Comparison of ENCODE assay signal across 18 mouse cellular contexts in the genomic region with DNA sequence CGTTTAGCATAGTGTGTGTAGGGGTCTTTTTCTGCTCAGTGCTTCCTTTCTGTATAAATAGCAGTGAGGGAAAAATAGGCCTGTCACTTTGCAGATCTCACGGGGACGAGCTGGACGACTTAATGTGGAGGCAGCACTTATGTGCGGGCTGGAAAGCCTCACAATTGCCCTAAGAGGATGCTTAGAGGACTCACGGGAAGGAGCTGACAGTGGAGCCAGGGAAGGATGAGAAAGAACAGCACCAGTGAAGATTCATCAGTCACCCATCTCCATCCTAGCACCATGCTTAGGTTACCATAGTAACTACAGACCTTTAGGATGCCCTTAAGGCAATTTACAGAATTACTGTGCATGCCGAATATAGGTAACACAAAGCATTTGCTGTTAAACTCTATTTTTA. TPM values are rescaled to one million over a fixed set of nuclear protein-coding genes. Genes with fewer than 3 reads are reported as not detected.
A peak's percentile ranks its signal among the peaks of the same experiment; 100 is the strongest.
DNase-seq lines count a peak whose midpoint lies in the region; ATAC-seq lines count a peak whose summit lies in the region.
"Had no signal": no experiment of that assay in that cellular context is flagged by ENCODE, and none has a peak within 500 bp of the region (broad histone marks: within the 10 kb centered on the region; RNA-seq: fewer than 3 reads in every experiment).

No protein-coding gene starts in this region.

- H3K4me3 ChIP-seq in forebrain, embryonic 10.5 days, result no peak overlapping the region
- no peak overlapping the region for H3K4me3 ChIP-seq in forebrain, embryonic 11.5 days (ENCODE audit: low read depth, low read length)
- no peak overlapping the region for H3K4me3 ChIP-seq in midbrain, embryonic 13.5 days (replicated peaks)
- H3K4me3 ChIP-seq: embryonic facial prominence, embryonic 12.5 days had no signal

- peaks cover 24% of the 10 kb centered on the region; the same call in 1 of the 2 replicates for H3K27me3 ChIP-seq in forebrain, embryonic 10.5 days (ENCODE audit: poor library complexity, severe bottlenecking)
- no peaks in the 10 kb centered on the region for H3K27me3 ChIP-seq in forebrain, embryonic 11.5 days (ENCODE audit: control insufficient read depth, insufficient read depth, low read length)
- no peaks in the 10 kb centered on the region for H3K27me3 ChIP-seq in midbrain, embryonic 13.5 days

- no peak for ATAC-seq in forebrain, embryonic 11.5 days (replicated peaks; ENCODE audit: low FRiP score)
- no peak for ATAC-seq in midbrain, embryonic 13.5 days
- no peak for ATAC-seq in cerebellum, adult (ENCODE audit: insufficient number of reproducible peaks, low FRiP score, low TSS enrichment)

- H3K4me2 ChIP-seq in forebrain, embryonic 11.5 days (ENCODE audit: low read depth, low read length, severe bottlenecking), result no peak overlapping the region
- peak overlapping the region; percentile 10; the same call in 1 of the 2 replicates for H3K4me2 ChIP-seq in midbrain, embryonic 13.5 days (replicated peaks)
- H3K4me2 ChIP-seq: embryonic facial prominence, embryonic 12.5 days had no signal

- no peaks in the 10 kb centered on the region for H3K36me3 ChIP-seq in forebrain, embryonic 10.5 days (replicated peaks)
- no peaks in the 10 kb centered on the region for H3K36me3 ChIP-seq in forebrain, embryonic 11.5 days (ENCODE audit: control insufficient read depth, insufficient read depth, low read length)
- H3K36me3 ChIP-seq in midbrain, embryonic 13.5 days, result no peaks in the 10 kb centered on the region
- H3K36me3 ChIP-seq: embryonic facial prominence, embryonic 12.5 days had no signal

- peaks cover 68% of the 10 kb centered on the region for H3K4me1 ChIP-seq in forebrain, embryonic 10.5 days
- peaks cover 14% of the 10 kb centered on the region for H3K4me1 ChIP-seq in forebrain, embryonic 11.5 days (replicated peaks; ENCODE audit: control insufficient read depth, insufficient read depth, low read length)
- H3K4me1 ChIP-seq in midbrain, embryonic 13.5 days (replicated peaks), result peaks cover 62% of the 10 kb centered on the region

- H3K9me3 ChIP-seq in forebrain, embryonic 10.5 days, result no peaks in the 10 kb centered on the region
- H3K9me3 ChIP-seq in forebrain, embryonic 11.5 days (ENCODE audit: control insufficient read depth, low read length), result no peaks in the 10 kb centered on the region
- no peaks in the 10 kb centered on the region for H3K9me3 ChIP-seq in midbrain, embryonic 13.5 days
- H3K9me3 ChIP-seq: embryonic facial prominence, embryonic 12.5 days had no signal

- H3K27ac ChIP-seq in forebrain, embryonic 10.5 days, result 0 out of 2 replicates have a peak overlapping the region, but pooled peaks have one; percentile 51
- no peak overlapping the region for H3K27ac ChIP-seq in forebrain, embryonic 11.5 days (ENCODE audit: low read depth, low read length)
- H3K27ac ChIP-seq in midbrain, embryonic 13.5 days, result peak overlapping the region; percentile 70
- H3K27ac ChIP-seq: embryonic facial prominence, embryonic 12.5 days had no signal

- WGBS in forebrain, embryonic 10.5 days, result 60% methylated on average over 7 of the region's 7 CpGs
- WGBS in forebrain, embryonic 11.5 days, result 38% methylated on average over 7 of the region's 7 CpGs
- 17% methylated on average over 7 of the region's 7 CpGs for WGBS in midbrain, embryonic 13.5 days

- no peak overlapping the region for H3K9ac ChIP-seq in forebrain, embryonic 11.5 days (ENCODE audit: low read length)
- 0 out of 2 replicates have a peak overlapping the region, but pooled peaks have one; percentile 36 for H3K9ac ChIP-seq in midbrain, embryonic 13.5 days (replicated peaks)
- H3K9ac ChIP-seq: embryonic facial prominence, embryonic 12.5 days had no signal

- no peak for DNase-seq in forebrain, embryonic 10.5 days (ENCODE audit: extremely low spot score, low spot score)
- no peak for DNase-seq in forebrain, embryonic 11.5 days (ENCODE audit: low spot score)
- peak; percentile 25 for DNase-seq in testis, postnatal 10 days (ENCODE audit: low spot score)
- DNase-seq in testis, postnatal 14 days (ENCODE audit: low spot score), result no peak
- no peak for DNase-seq in embryo, embryonic 11 days
- no peak for DNase-seq in heart, adult 8-10 months (ENCODE audit: low spot score)
- DNase-seq: cerebellum, adult 11-12 months; heart, postnatal 14 days; kidney, adult 11 months; kidney, postnatal 25 days; layer of hippocampus, adult 9-11 months; liver; lung, adult 18-20 months; lung, postnatal 36 days; right cerebral cortex, postnatal 4 days had no signal

RNA-seq across cellular contexts. Expression of a gene that starts 3.5 kb away (rescaled TPM):
- polyA plus RNA-seq in forebrain, embryonic 10.5 days (2016; fragmentation: Nextera tagmentation; extraction: Ambion mirVana), result 58.7 and 62.1 TPM in 2 replicates
- polyA plus RNA-seq in forebrain, embryonic 11.5 days (2014; fragmentation: Nextera tagmentation; extraction: Ambion mirVana), result 102 and 123 TPM in 2 replicates
- 91.2 and 96.6 TPM in 2 replicates for polyA plus RNA-seq in midbrain, embryonic 13.5 days (2015; fragmentation: Nextera tagmentation; extraction: Ambion mirVana)
- 1 to 10 TPM; 5.8 to 6.8 (median 6.4) TPM for total RNA-seq in heart, adult 8-10 months (2022)

RNA-seq across cellular contexts. Expression of a gene that starts 25.1 kb away (rescaled TPM):
- 20.9 and 21.6 TPM in 2 replicates for polyA plus RNA-seq in forebrain, embryonic 10.5 days (2016; fragmentation: Nextera tagmentation; extraction: Ambion mirVana)
- 25.8 and 25.9 TPM in 2 replicates for polyA plus RNA-seq in forebrain, embryonic 11.5 days (2014; fragmentation: Nextera tagmentation; extraction: Ambion mirVana)
- polyA plus RNA-seq in midbrain, embryonic 13.5 days (2015; fragmentation: Nextera tagmentation; extraction: Ambion mirVana), result 11.8 and 12.2 TPM in 2 replicates
- total RNA-seq in heart, adult 8-10 months (2022), result 1 to 10 TPM; 6.7 to 9.2 (median 8.3) TPM

RNA-seq across cellular contexts. Expression of a gene that starts 27.3 kb away (rescaled TPM):
- 11.3 and 12.3 TPM in 2 replicates for polyA plus RNA-seq in forebrain, embryonic 10.5 days (2016; fragmentation: Nextera tagmentation; extraction: Ambion mirVana)
- 15.4 and 18.8 TPM in 2 replicates for polyA plus RNA-seq in forebrain, embryonic 11.5 days (2014; fragmentation: Nextera tagmentation; extraction: Ambion mirVana)
- 7.9 and 8.2 TPM in 2 replicates for polyA plus RNA-seq in midbrain, embryonic 13.5 days (2015; fragmentation: Nextera tagmentation; extraction: Ambion mirVana)
- total RNA-seq in heart, adult 8-10 months (2022), result 1 to 10 TPM; 7.4 to 9.1 (median 8.3) TPM
